Mouse (Mus musculus) left cerebral cortex, adult 18-20 months (tissue): ENCODE measurements around the gene Klhl2. TPM values are rescaled to one million over a fixed set of nuclear protein-coding genes. Genes with fewer than 3 reads are reported as not detected.

ENCODE experiments used
- DNase-seq, 2 experiments: peaks; one replicate each; pipeline ENCODE4 v3.0.0; 2021 to 2022; ENCODE audit warnings: low spot score in 2 of 2, mixed read lengths in 1 of 2
- long read RNA-seq, 2 experiments: library from polyadenylated mRNA; stranded (forward); transcript quantifications; one replicate each; pipeline ENCODE4 v2.0.0; 2021
- total RNA-seq, 2 experiments: library from RNA; stranded (reverse); gene quantifications; 2 replicates each; pipeline ENCODE4 v1.2.3; 2021

Gene Klhl2
- total RNA-seq, result 100 to 1,000 TPM; 157 to 168 TPM
- long read RNA-seq, experiment 1, transcript Klhl2-201 (15 exons, 3,412 nt), result major isoform, 249 of 291 reads
- long read RNA-seq, experiment 1, partial matches to known transcripts, result 8 of 291 reads
- long read RNA-seq, experiment 1, other reads (novel, unspliced or antisense), result 34 of 291 reads
- long read RNA-seq, experiment 2, transcript Klhl2-201 (15 exons, 3,412 nt), result major isoform, 162 of 210 reads
- long read RNA-seq, experiment 2, partial matches to known transcripts, result 13 of 210 reads
- long read RNA-seq, experiment 2, other reads (novel, unspliced or antisense), result 35 of 210 reads

DNA sequence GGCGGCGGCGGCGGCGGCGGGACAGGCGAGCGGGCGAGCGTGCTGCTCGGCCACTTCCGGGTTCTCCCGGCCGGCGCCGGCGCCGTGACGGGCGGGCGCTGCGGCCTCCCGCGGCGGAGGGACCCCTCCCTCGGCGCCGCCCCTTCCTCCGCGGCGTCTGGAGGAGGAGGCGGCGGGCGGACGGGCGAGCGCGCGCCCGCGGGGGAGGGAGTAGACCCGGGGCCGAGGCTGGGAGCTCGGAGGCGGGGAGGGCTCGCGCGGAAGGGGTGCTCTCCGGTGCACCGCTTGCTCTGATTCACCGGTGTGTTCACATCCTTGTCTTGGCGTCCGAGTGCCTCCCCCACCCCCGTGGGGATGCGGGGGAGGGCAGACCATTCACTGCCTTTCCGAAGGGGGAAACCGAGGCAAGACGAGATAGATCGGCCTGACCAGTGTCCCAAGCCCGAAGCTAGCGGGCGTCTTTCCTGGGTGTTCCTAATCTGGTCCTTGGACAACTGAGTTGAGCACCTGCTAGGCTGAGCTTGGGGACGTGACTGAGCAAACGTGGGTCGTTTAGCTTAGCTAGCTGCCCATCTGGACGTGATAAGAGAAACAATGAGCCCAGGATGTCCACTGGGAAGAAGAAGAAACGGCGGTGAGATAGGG, at the start of gene Klhl2:
Klhl2 (minus strand) TSS at position 121 of the 645 bp plus-strand sequence.
- peak; percentile 64 to 82 for DNase-seq

GRCm38 (mm10) chr8:64898710-64899109, 48.9 kb upstream of the Klhl2 start:
- no peak for DNase-seq

DNA sequence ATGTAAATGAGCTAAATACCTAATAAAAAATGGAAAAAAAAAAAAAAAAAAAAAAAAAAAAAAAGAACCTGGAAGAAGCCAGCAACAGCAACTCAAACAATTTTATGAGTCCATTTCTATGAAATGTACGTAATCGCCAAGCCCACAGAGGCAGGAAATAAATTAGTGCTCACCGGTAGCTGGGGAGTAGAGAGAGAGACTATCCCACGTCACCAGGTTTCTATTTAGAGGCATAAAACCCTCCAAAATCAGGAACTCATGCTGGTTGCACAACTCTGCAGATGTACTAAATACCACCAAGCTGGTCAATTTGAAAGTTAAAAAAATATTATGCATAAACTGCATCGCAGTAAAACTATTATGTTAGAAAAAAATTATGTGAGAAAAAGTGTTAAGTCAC, 46.9 kb upstream of the Klhl2 start:
- DNase-seq, result no peak

DNA sequence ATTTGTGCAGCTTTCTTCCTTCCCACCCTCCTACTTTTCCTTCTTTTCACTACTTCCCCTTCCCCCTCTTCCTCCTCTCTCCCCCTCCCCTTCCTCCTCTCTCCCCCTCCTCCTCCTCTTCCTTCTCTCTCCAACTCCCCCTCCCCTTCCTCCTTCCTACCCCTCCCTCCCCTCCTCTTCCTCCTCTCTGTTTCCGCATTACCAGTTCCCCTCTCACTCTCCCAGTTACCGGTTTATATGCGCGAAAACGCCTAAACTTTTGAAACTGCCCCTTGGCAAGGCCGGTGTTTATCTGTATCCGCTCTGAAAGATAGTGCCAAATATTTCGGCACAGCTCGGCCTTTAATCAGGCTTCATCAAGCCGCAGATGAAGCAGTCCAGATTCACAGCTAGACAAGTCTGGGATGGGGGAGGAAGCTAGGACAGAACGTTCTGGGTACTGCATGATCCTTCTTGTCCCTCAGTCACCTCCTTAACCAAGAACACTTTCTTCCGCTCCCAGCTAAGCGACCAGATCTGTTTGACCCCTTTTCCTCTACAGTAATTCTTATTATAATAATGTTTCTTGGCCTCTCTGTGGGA, 30.9 kb upstream of the Klhl2 start:
- DNase-seq, result peak; percentile 9 to 33

DNA sequence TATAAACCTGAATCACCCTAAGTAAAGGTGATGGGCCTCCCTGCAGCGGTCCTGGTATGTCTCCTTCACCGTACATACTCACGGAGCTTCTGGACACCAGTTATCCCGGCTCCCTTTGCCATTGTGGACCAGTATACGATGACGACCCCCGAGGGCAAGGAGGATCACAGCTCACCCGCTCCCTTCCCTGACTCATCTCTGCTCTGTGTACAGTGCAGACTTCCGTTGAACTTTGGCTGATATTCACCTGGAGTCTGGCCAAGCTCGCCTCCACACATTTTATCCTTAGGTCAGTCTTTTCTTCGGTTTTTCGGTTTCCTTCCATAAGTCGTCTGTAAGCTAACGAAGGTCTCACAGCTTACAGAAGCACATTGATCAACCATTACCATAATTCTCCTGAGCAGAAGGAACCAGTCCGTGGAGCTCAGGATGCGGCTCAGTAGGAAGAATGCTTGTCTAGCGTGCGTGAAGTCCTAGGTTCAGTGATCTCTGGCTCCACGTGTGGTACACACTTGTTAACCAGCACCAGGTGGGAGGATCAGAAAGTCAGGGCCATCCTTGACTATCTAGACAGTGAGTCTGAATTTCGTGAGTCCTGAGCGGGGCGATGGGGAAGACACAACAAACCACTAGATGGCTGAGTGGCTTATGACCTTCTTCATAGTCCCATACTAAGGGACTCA, 28.0 kb upstream of the Klhl2 start:
- no peak for DNase-seq

DNA sequence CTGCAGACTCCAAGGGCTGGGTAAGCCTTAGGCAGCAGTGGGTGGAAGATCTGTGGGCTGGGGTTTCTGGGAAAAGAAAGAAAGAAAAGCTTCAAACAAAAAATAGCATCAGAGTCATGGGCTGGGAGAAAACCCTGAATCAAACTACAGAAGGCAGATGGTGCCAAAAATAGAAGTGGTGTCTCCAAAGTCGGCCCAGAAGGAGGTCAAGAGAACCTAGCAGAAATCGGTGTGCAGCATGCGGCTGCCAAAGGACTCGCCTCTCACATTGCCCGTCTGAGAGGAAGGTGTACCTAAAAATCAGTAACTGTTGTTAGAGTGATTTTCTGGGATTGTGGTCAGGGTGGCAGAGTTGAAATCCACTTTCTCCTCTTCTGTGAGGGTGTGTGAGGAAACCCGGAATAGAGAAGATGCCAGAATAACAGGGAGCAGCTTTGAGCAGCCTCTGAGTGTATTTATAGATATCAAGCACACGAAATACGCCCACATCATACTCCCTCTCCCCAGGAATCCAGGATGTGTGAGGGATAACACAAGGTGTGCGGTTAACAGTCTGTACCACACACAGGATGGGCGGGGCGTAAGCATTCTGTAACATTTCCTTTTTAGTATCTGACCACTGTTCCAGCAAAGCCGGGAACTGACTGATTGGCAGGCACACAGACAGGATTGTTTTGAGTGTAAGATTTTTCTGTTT, 21.8 kb upstream of the Klhl2 start:
- peak; percentile 59 to 74 for DNase-seq

DNA sequence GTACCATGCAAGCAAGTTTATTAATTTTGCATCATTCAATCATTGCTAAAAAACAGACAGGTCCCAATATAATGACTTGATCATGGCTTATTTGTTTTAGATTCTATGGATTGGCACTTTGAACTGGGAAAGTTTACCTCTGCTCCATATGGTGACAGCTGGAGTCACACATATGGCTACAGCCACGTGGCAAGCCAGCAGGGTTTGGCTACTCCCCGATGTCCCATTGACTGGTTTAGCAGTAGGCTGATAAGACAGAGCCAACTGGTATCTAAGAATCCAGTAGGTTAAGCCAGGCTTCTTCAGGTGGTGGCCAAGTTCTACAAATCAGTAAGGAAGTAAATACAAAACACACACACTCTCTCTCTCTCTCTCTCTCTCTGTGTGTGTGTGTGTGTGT, 20.4 kb upstream of the Klhl2 start:
- DNase-seq, result no peak

DNA sequence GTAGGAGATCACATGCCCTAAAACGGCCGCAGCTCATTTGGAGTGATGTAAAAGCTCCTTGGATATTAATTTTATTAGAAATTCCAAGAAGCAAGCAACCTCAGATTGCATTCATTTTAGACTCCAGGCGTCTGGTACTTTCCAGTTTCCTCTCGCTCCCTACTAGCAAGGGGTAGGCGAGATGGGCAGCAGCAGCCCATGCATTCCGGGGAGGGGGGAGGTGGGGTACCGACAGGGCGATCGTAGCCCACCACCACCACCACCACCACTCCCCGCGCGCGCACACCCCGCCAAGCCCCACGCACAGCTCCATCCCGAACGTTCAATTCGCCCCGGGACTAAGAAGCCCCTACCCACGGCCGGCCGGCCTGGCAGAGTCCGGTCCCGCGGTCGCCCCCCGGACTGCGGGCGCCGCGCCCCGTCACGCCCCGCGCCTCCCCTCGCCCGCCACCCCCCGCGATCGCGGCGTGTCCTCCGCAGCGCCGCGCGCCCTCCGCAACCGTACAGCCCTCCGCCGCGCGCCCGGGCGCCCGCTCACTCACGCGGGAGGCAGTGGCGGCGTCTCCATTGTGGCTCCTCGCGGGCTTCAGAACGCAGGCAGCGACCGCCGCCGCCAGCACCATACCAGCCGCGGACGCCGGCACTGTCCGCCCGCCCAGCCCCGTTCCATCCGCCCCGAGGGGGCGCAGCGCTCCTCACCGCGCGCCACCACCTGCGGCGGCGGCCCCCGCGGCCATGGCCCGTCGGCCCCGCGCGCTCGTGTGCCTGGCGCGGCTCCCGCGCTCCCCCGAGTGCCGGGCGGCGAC, 523 bp downstream of the Klhl2 start:
- peak in 1 of 2 experiments; percentile 45 for DNase-seq

GRCm38 (mm10) chr8:64848245-64848785, 1.5 kb downstream of the Klhl2 start:
- no peak for DNase-seq

- no peak for DNase-seq
Measured at GRCm38 (mm10) chr8:64847650-64848049, 2.2 kb downstream of the Klhl2 start.

- DNase-seq, result no peak
Measured at GRCm38 (mm10) chr8:64847241-64847640, 2.6 kb downstream of the Klhl2 start.

DNA sequence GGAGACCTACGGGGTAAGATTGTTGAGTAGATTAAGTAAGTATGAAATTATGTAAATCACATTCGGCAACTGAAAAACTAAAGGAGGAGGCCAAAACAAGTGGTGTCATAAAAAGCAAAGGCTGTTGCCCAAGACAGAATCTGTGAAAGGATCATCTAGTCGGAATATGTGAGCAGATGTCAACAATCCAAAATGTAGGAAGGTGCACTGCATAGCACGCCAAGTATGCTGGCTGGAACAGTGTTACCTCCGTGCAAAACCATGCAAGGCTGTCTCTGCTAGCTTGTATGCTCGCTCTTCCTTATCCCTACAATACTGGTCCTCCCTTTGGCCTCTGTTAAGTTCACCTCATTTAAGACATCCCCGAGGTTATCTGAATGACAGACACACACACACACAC, 4.5 kb downstream of the Klhl2 start:
- DNase-seq, result no peak

DNA sequence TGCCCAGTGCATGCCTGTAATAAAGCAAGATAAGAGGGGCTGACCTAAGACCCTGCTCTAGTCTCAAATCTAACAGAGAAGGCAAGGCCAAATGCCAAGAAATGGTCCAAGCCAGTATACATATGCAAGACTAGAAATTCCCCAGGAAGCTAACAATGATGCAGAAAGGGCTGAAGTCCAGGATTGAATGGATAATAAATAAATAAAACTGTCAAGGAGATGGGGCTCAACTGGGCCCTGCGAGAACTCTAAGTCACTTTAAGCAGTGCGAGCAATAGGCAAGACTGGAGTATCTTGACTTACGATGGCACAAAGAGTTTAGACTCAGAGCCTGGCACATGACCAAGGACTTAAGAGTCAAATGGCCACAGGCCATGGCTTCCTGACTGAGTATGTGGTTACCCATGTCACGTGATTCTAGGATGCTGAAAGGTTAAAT, 5.8 kb downstream of the Klhl2 start:
- DNase-seq, result no peak

- no peak for DNase-seq
Measured at GRCm38 (mm10) chr8:64843168-64843567, 6.6 kb downstream of the Klhl2 start.

DNA sequence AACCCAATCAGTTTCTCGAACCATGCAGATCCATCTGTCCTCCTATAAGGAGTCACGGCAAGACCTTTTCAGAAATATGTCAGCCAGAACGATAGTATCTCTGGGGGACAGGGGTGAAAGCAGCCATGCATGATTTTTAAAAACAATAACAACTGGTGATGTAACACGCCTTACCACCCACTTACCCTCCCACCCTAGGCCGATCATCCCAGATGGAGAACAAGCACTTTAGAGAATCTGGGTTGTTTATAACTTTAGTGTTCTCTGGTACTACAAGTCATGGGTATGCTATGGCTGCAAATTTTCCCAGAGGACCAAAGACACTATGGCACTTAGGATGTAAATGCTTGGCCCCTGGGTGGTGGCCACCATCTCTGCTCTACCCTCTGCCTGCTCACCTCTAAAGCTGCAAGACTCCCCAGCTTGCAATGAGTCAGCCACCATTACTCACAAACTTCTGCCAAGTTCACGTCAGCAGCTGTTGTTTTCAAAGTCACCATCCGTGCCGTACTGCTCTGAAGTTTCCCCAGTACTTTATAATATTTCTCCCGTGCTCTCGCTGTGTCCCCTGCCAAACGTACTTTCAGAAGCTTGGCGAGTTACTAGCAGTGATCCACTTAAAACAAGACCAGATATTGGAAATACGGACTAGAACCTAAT, 7.9 kb downstream of the Klhl2 start:
- peak; percentile 55 to 66 for DNase-seq

- DNase-seq, result no peak
Measured at GRCm38 (mm10) chr8:64839628-64840027, 10.2 kb downstream of the Klhl2 start.

- no peak for DNase-seq
Measured at GRCm38 (mm10) chr8:64835475-64836122, 14.2 kb downstream of the Klhl2 start.

DNA sequence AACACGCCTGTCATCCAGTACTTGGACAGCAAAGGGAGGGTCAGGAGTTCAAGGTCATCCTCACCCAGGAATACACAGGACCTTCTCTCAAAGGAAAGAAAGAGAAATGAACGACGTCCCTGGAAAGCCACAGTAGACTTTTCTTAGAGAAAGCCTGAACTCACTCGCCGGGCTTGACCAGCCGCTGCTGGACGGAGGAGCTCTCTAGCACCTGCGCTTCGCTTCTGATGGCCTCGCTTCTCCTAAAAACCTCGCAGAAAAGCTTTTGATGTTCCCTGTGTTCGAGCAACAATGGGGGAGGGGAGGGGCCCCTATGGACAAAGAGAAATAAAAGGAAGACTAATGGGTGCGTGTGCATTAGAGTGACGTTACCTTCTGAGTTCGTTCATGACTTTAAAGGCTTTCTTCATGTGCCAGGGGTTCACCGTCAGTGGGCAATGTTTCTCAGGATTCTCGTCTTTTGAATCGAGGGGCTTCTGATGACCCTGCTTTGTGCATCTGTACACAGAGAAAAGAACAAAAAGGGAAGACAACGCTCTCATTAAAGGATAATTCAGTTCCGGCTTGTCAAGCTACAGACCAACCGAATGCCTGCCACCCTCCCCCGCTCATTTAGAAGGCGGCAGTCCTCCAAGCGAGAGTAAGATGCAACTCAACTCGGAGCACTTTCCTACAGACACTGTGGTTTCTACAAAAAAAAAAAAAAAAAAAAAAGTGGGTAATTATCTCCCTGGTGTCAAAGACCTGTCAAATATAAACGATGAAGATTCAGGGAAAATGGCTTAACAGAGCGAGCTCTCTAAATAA, 15.5 kb downstream of the Klhl2 start:
- DNase-seq, result no peak
